ENCODE assay signal across 10 mouse cellular contexts in genomic region chr1:184644767-184645598, GRCm38 (mm10).
DNase-seq lines count a peak whose midpoint lies in the region; ATAC-seq and TF ChIP-seq lines count a peak whose summit lies in the region.
"Had no signal": no experiment of that assay in that cellular context is flagged by ENCODE, and none has a peak within 500 bp of the region (broad histone marks: within the 10 kb centered on the region; RNA-seq: fewer than 3 reads in every experiment).

No protein-coding gene starts in this region.

- ATAC-seq in hindbrain, postnatal 0 days, result no peak
- ATAC-seq in embryonic facial prominence, embryonic 12.5 days (ENCODE audit: insufficient number of reproducible peaks, insufficient read depth, low FRiP score, low TSS enrichment), result no peak
- peak; percentile 96 for ATAC-seq in liver, embryonic 15.5 days (ENCODE audit: insufficient read depth)
- ATAC-seq: hindbrain, embryonic 16.5 days had no signal

- H3K27ac ChIP-seq in hindbrain, embryonic 10.5 days, result peak overlapping the region; percentile 17; the same call in 1 of the 2 replicates
- no peak overlapping the region for H3K27ac ChIP-seq in hindbrain, postnatal 0 days
- 0 out of 2 replicates have a peak overlapping the region, but pooled peaks have one; percentile 23 for H3K27ac ChIP-seq in embryonic facial prominence, embryonic 12.5 days
- H3K27ac ChIP-seq in liver, embryonic 15.5 days (replicated peaks), result peak overlapping the region; percentile 98

- no peak overlapping the region for H3K9ac ChIP-seq in hindbrain, postnatal 0 days (replicated peaks; ENCODE audit: low read length)
- H3K9ac ChIP-seq in embryonic facial prominence, embryonic 12.5 days, result no peak overlapping the region
- H3K9ac ChIP-seq in liver, embryonic 15.5 days, result peak overlapping the region; percentile 37

- no peak overlapping the region for H3K4me2 ChIP-seq in hindbrain, postnatal 0 days (ENCODE audit: low read depth, low read length)
- no peak overlapping the region for H3K4me2 ChIP-seq in embryonic facial prominence, embryonic 12.5 days (replicated peaks)
- peak overlapping the region; percentile 52 for H3K4me2 ChIP-seq in liver, embryonic 15.5 days

- peaks cover 9% of the 10 kb centered on the region for H3K4me1 ChIP-seq in hindbrain, embryonic 10.5 days (replicated peaks)
- no peaks in the 10 kb centered on the region for H3K4me1 ChIP-seq in hindbrain, postnatal 0 days (ENCODE audit: insufficient read depth, low read length)
- peaks cover 7% of the 10 kb centered on the region for H3K4me1 ChIP-seq in embryonic facial prominence, embryonic 12.5 days
- peaks cover 61% of the 10 kb centered on the region for H3K4me1 ChIP-seq in liver, embryonic 15.5 days (replicated peaks)

- peaks cover 9% of the 10 kb centered on the region; the same call in 1 of the 2 replicates for H3K9me3 ChIP-seq in hindbrain, embryonic 10.5 days
- H3K9me3 ChIP-seq in hindbrain, postnatal 0 days (ENCODE audit: low read length), result 0 out of 2 replicates have a peak, but pooled peaks cover 5% of the 10 kb centered on the region
- H3K9me3 ChIP-seq in embryonic facial prominence, embryonic 12.5 days, result no peaks in the 10 kb centered on the region; the same call in 1 of the 2 replicates
- no peaks in the 10 kb centered on the region for H3K9me3 ChIP-seq in liver, embryonic 15.5 days (replicated peaks)

- no peaks in the 10 kb centered on the region for H3K27me3 ChIP-seq in hindbrain, embryonic 10.5 days (ENCODE audit: insufficient read depth, poor library complexity, severe bottlenecking)
- no peaks in the 10 kb centered on the region for H3K27me3 ChIP-seq in hindbrain, postnatal 0 days (ENCODE audit: insufficient read depth, low read length)
- no peaks in the 10 kb centered on the region for H3K27me3 ChIP-seq in embryonic facial prominence, embryonic 12.5 days
- no peaks in the 10 kb centered on the region for H3K27me3 ChIP-seq in liver, embryonic 15.5 days

- no peaks in the 10 kb centered on the region for H3K36me3 ChIP-seq in hindbrain, embryonic 10.5 days
- no peaks in the 10 kb centered on the region for H3K36me3 ChIP-seq in hindbrain, postnatal 0 days (ENCODE audit: insufficient read depth, low read length)
- no peaks in the 10 kb centered on the region for H3K36me3 ChIP-seq in embryonic facial prominence, embryonic 12.5 days
- H3K36me3 ChIP-seq in liver, embryonic 15.5 days (replicated peaks), result no peaks in the 10 kb centered on the region

- intact Hi-C loops in left cerebral cortex, postnatal 36 days (cut with DNase I), result no loop called here
- intact Hi-C loops in gastrocnemius, postnatal 36 days (cut with DNase I), result no loop called here

- H3K4me3 ChIP-seq in hindbrain, embryonic 10.5 days, result no peak overlapping the region
- H3K4me3 ChIP-seq in hindbrain, postnatal 0 days (ENCODE audit: low read length), result no peak overlapping the region
- H3K4me3 ChIP-seq in embryonic facial prominence, embryonic 12.5 days, result no peak overlapping the region
- H3K4me3 ChIP-seq in liver, embryonic 15.5 days (replicated peaks), result no peak overlapping the region

- 55% methylated on average over 9 of the region's 9 CpGs for WGBS in hindbrain, embryonic 10.5 days
- 72% methylated on average over 9 of the region's 9 CpGs for WGBS in hindbrain, postnatal 0 days
- WGBS in embryonic facial prominence, embryonic 12.5 days, result 17% methylated on average over 9 of the region's 9 CpGs
- 16% methylated on average over 9 of the region's 9 CpGs for WGBS in liver, embryonic 15.5 days (ENCODE audit: insufficient replicate concordance)

- TF ChIP-seq CTCF in hindbrain, postnatal 0 days (IDR thresholded peaks at IDR 0.05; ENCODE audit: low read depth), result no peak

- DNase-seq in hindbrain, embryonic 10.5 days (ENCODE audit: low spot score), result peak; percentile 8
- no peak for DNase-seq in hindbrain, postnatal 0 days (ENCODE audit: low spot score)
- peak; percentile 86 for DNase-seq in MEL-GATA-1-ER (ENCODE audit: extremely low read depth, low read depth)
- no peak for DNase-seq in thymus, postnatal 4 days
- DNase-seq in left cerebral cortex, postnatal 36 days (ENCODE audit: low spot score in 2 of 2), result no peak
- no peak for DNase-seq in gastrocnemius, postnatal 36 days
- DNase-seq: cerebellum, adult 8-10 months had no signal

Comparison
In these comparisons a context has a peak if more than half of its experiments do, and no peak if none do; other contexts are left out.
1. DNase-seq: peak in hindbrain, embryonic 10.5 days (single experiment) and MEL-GATA-1-ER (single experiment); none in hindbrain, postnatal 0 days (single experiment), thymus, postnatal 4 days (single experiment), left cerebral cortex, postnatal 36 days (0 of 2) and gastrocnemius, postnatal 36 days (0 of 2).